Mouse (Mus musculus) G1E (cell line): Measurements from ENCODE around the gene Wwc1.

Experiments used
- CTCF ChIP-seq: IDR thresholded peaks from 2 replicates; pipeline ENCODE4 v1.5.1; 2012; ENCODE audit warnings: low read depth, low read length, inconsistent platforms, mixed read lengths
- GATA2 ChIP-seq: IDR thresholded peaks from 2 replicates; pipeline ENCODE4 v1.6.1; 2012; ENCODE audit warnings: low read depth, low read length, inconsistent platforms, borderline replicate concordance
- POLR2AphosphoS5 ChIP-seq: IDR thresholded peaks from 2 replicates; pipeline ENCODE4 v1.6.1; 2012; ENCODE audit warnings: low read depth, low read length, inconsistent platforms; ENCODE audit not compliant: insufficient replicate concordance
- TAL1 ChIP-seq: conservative IDR thresholded peaks from 2 replicates; pipeline ENCODE4 v1.6.1; 2012; ENCODE audit warnings: low read depth, low read length, inconsistent platforms, mixed read lengths

GRCm38 (mm10) chr11:35857395-35858067 is 122.8 kb downstream of the Wwc1 start:
- TF ChIP-seq CTCF, result no peak
- TF ChIP-seq TAL1, result no peak
- no peak for TF ChIP-seq GATA2
- no peak for TF ChIP-seq POLR2AphosphoS5
